Mouse (Mus musculus): ENCODE results near the gene Mob1b.
A peak's percentile ranks its signal among the peaks of the same experiment; 100 is the strongest.

The Mob1b gene

DNA sequence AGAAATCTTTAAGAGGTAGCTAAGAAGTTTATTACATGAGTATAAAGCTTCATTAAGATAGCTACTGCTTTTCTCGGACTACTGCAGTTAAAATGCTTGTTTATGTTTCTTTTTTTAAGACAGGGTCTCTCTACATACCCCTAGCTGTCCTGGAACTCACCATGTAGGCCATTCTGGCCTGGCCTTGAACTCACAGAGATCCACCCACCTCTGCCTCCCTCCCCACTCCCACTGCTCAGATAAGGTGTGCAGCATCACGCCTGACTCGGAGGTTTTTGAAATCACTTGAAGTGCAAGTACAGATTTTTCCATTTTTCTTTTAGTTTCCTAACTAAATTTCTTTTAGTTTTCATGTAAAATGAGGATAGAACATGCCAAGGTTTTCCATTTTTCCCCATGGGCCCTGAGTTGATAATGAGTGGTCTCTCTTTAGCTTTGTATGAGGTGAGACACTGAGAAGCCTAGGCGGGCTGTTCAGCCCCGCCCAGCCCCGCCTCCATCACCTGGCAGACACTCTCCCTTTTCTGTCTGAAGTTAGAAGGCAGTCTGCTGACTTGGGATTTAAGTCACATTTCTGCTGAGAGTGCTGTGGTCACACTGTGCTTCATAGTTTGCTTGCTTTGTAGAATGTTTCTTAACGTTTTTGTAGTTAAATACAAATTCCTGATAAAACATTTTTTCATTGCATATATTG is 61.6 kb downstream of the Mob1b start:
- DNase-seq (ENCODE audit: inconsistent ontology term): no peak

DNA sequence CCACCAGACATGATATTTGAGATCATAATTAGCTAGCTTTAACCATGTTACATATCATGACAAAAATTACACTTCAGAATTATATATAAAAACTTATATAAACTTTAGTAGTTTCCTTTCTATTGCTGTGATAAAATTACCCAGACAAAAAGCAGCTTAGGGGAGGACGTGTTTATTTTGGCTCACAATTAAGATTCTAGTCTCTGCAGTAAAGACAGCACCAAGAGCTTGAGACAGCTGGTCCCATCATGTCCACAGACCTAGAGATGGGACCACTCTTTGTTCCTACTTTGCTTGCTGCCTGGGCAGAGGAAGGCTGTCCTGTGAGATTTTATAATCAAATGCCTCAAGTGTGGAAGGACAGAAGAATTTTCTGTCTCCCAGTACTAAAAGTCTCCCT is 64.4 kb downstream of the Mob1b start:
- no peak for DNase-seq (ENCODE audit: inconsistent ontology term)

DNA sequence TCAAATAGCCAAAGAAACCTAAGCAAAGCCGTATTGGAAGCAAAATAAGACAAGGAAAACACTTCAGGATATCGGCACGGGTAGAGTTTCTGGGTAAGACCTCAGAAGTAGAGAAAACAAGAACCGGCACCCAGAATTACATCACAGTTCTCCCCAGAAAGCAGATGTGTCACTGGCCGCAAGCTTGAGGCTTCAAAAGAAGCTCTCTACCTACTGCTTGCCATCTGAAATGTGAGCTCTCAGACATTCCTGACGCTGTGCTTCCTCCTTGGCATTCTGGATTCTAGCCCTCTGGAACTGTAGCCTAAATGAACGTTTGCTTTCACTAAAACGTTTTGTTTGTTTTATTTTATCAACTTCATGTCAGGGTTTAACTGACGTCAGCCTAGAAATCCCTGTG is 70.0 kb downstream of the Mob1b start:
- no peak for DNase-seq (ENCODE audit: inconsistent ontology term)

DNA sequence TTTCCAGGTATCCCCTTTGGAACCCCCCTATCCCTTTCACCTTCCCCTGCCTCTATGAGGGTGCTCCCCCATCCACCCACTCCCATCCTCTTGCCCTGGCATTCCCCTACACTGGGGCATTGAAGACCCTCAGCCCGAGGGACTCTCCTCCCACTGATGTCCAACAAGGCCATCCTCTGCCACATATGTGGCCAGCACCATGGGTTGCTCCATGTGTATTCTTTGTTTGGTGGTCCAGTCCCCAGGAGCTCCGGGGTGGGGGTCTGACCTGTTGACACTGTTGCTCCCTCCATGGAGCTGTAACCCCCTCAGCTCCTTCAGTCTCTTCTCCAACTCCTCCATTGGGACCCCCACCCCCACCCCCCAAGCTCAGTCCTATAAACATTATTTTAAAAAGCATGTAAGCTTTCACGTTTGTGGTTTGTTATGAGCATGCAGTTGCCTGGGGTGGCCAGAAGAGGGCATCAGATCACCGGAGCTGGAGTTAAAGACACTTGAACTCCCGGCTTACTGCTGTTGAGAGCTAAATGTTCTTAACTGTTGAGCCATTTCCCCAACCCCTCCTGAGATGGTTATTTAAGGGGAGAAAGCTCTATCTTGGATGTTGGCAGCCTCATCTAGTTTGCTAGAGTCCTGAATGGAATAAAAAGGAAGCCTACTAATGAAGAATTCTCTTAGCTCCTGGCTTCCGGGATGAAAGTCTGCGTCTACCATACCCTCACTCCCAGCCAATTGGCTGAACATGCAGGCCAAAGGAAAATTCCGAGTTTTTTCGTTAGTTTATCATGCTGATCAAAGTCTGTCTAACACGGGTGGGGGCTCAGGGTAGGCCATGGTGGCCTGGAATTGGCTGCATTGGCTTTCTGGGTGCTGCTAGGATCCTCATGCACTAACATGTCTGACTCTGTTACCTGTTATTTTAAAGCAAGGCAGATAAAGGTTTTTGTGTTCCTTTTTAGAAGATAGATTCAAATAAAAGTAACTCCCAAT is 70.9 kb downstream of the Mob1b start:
- no peak for DNase-seq (ENCODE audit: inconsistent ontology term)

DNA sequence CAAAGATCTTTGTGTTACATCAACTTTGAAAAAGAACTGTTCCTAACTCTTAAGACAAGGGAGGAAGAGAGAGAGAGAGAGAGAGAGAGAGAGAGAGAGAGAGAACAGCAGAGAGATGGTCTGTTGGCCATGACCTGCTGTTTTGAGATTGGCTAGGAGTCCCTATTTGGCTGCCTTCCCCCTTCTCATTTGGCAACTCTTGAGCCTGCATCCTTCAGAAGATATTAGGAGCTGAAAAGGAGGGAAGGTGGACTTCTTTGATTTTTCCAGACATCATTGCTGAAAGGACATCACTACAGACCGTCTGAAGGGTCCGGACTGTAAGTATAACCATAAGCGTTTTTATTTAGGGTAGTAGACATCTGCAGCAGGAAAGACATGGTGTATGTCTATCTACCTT is 73.0 kb downstream of the Mob1b start:
- no peak for DNase-seq (ENCODE audit: inconsistent ontology term)

DNA sequence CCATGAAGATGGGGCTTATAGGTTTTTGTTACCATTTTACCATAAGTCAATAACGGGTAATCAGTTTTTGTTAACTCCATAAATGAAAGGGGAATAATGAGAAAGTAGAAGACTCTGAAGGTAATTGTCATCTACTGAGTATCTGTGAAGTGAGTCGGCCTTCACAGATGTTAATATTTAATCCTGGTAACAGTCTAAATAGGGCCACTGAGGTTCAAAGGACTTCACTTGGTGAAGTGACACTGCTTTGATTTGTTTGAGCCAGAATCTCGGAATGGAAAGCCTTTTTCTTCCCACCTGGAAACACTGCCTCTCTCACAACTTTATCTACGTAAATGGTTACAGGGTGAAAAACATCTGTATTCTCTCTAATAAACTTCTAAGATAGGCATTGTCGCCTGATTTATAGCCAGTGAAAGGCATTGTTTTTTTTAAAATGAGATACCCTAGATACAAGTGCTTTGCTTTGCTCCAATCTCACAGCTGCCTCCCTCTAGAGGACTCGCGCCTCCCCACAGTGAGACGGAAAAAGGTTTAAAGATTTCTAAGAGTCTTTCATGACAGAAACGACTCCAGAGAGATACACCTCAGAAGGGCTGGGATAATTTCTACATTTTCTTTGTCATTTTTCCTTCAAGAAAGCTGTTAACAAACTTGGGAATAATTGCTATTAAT is 75.4 kb downstream of the Mob1b start:
- DNase-seq (ENCODE audit: inconsistent ontology term): no peak

DNA sequence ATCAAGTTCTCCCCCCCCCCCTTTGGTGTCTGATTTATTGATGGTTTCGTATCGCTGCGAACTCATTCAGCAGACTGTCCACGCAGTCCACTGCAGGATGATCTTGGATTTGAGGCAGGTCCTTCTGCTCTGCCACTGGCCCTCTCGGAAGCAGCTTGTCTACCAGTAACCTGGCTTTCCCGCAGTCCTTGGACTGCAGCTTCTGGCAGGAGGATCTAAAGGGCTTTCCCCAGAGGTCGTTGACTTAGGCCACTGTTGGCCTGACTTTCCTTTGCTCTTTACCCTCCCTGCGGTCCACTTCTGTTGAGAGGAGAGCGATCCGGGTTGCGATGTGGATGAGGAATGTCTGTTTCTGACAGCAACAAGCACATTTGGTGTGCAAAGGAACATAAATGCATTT is 75.9 kb downstream of the Mob1b start:
- DNase-seq (ENCODE audit: inconsistent ontology term): no peak

DNA sequence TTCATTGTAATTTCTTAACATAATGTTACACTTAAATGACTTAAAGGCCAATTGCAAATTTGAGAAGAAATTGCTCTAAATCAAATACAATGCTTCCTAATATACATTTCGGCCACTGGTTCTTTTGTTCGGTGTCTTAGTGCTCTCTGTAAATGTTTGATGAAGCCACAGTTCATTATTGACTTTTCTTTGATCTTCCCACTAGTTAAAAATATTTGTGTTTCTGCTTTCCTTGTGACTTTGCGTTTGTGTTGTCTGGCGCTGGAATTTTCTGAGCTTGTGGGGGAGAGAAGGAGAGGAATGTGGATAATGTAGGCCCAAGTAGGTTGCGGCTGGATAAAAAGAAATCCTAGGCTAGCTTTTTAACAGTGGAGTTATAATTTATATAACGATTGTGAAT is 76.5 kb downstream of the Mob1b start:
- no peak for DNase-seq (ENCODE audit: inconsistent ontology term)

DNA sequence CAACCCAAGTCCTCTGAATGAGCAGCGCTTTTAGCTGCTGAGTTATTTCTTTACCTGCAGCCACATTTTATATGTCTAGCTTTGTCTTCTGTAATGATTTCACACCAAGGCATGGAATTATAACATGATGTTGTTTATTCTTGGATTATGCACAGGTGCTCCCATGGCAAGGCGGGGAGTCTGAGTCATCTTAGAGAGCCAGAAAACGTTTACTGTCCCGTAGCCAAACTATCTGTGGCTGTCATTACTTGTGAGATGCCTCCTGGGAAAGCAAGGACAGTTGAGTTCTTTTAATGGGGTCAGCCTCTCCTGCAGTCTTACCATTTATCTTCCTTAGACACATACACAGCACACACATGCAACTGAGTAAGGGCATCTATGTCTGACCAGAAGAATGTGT is 85.0 kb downstream of the Mob1b start:
- DNase-seq (ENCODE audit: inconsistent ontology term): no peak

DNA sequence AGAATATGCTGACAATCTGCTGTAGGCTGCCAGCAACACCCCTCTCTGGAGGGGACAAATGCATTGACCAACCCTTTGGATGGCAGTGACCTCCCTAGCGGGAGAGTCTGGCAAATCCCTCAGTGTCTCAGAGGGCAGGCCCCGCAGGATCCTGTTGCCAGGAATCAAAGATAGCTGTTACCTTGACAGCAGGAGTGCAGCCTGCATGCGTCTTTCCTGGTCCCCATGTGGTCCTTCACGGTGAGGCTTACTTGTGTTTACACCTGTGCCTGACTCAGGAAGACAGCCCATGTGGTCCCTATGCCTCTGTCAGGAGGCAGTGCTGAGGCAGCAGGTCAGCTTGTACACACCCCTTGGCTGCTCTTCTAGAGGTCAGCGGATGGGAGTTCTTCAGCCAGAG is 85.6 kb downstream of the Mob1b start:
- no peak for DNase-seq (ENCODE audit: inconsistent ontology term)

DNA sequence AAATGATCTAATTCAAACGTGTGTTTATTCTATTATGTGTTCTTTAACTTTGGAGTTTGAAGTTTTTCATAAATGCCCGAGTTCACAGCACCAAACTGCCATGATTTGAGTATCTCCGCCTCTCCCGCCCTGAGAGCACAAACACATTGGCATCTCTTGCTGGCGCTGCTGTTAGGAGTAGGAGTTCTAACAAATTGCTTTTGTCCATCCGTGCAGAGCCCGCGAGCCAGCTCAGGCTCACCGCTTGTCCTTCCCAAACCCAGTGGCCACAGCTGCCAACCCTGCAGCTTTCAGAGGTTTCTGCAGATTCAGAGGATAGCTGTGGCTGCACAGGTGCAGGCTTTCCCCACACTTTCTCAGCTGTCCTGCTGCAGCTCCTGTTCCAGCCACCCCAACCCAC is 86.7 kb downstream of the Mob1b start:
- peak; percentile 30 for DNase-seq (ENCODE audit: inconsistent ontology term)

DNA sequence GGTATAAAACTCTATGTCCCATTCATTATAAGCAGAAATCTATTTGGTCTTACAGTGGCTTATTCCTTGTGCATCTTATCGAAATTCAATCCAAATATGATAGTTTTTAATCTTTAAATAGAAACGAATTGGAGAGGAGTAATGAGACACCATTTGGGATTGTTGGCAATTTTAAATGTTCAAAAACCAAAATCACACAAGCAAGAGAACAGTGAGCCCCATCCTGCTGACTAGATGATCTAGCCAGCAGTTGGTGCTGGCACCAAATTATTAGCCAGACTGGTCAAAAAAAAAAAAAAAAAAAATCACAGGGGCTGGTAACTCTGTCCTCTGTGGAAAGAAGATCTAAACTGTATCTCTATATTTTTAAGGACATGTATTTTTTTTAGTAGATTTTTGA is 92.5 kb downstream of the Mob1b start:
- no peak for DNase-seq (ENCODE audit: inconsistent ontology term)

Data from Muller cell, postnatal 12 days (primary cell).